Mouse (Mus musculus) limb, embryonic 15.5 days (tissue): Measurements from ENCODE around the gene Creb3l2. TPM values are rescaled to one million over a fixed set of nuclear protein-coding genes. Genes with fewer than 3 reads are reported as not detected.
"Not testable (repeated sequence)": the region's sequence is repeated elsewhere in the genome, so short reads cannot be mapped to it uniquely, and the experiment has no call there.

Experiments
- ATAC-seq: fragments of 200-750 bp; cut with Nextera tagmentation; 2 replicates; pipeline ENCODE4 v1.8.0; 2017; ENCODE audit warnings: low read depth, moderate TSS enrichment; ENCODE audit not compliant: insufficient number of reproducible peaks, low FRiP score, low TSS enrichment
- H3K27ac ChIP-seq: fragments of 300-500 bp; sonication (generic); 2 replicates; pipeline ENCODE4 v1.5.1; 2015; ENCODE audit warnings: moderate library complexity, mild to moderate bottlenecking, inconsistent platforms
- H3K27me3 ChIP-seq: fragments of 300-500 bp; sonication (generic); 2 replicates; pipeline ENCODE4 v1.6.1; 2015; ENCODE audit warnings: inconsistent platforms
- H3K36me3 ChIP-seq: fragments of 300-500 bp; sonication (generic); 2 replicates; pipeline ENCODE4 v1.6.1; 2015; ENCODE audit warnings: inconsistent platforms
- H3K4me1 ChIP-seq: fragments of 300-500 bp; sonication (generic); 2 replicates; pipeline ENCODE4 v1.6.1; 2015; ENCODE audit warnings: inconsistent platforms
- H3K4me2 ChIP-seq: fragments of 300-500 bp; sonication (generic); 2 replicates; pipeline ENCODE4 v1.6.1; 2015; ENCODE audit warnings: mild to moderate bottlenecking, inconsistent platforms
- H3K4me3 ChIP-seq: fragments of 300-500 bp; sonication (generic); 2 replicates; pipeline ENCODE4 v1.5.1; 2015; ENCODE audit warnings: mild to moderate bottlenecking, inconsistent platforms
- H3K9ac ChIP-seq: fragments of 300-500 bp; sonication (generic); 2 replicates; pipeline ENCODE4 v1.6.1; 2015; ENCODE audit warnings: inconsistent platforms
- H3K9me3 ChIP-seq: fragments of 300-500 bp; sonication (generic); 2 replicates; pipeline ENCODE4 v1.6.1; 2016; ENCODE audit warnings: inconsistent platforms
- WGBS: fragments of 180-500 bp; shearing (Covaris S2); methylation state at CpG from one replicate; pipeline ENCODE4 v1.1.7; 2015; 5-methylcytosine and 5-hydroxymethylcytosine counted together
- polyA plus RNA-seq: library from polyadenylated mRNA; unstranded; fragments of >200 nt; fragmentation: Nextera tagmentation; extraction: Ambion mirVana; gene quantifications from 2 replicates; pipeline ENCODE4 v1.2.1, GENCODE M21; 2015

The Creb3l2 gene
- polyA plus RNA-seq, 1 experiment from 2014 or later, result 35.0 TPM

DNA sequence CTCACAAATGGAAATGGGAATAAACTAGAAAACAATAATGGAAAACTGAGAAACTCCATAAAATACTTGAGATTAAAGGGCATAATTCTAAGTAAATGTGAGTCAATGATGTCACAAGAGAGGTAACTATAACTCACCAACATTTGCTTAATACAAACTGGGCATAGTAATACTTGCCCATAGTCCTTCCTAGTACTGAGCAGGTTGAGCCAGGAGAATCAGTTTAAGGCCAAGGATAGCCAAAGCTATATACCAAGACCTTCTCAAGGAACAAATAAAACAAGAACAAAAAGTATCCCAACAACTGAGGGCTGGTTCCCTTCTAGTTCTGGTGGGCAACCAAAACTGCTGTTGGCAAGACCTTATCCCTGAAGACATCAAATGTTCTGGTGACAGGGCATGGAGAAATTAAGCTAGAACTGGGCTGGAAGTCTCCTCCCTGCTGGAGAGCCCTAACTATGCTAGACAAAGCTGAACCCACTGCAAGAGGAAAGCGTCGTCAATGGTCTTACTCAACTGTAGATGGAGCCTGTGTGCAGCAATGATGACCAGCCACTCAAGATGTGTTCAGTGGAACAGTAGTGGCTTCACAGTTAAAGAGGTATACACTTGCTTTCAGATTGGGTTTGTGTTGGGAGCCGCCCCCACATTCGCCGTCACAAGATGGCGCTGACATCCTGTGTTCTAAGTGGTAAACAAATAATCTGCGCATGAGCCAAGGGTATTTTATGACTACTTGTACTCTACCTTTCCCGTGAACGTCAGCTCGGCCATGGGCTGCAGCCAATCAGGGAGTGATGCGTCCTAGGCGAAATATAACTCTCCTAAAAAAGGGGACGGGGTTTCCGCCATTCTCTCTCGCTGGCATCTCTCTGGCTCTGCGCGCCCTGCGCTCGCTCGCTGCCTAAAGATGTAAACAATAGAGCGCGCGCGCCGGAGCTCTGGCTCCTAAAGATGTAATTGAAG, 21.9 kb upstream of the Creb3l2 start:
- ATAC-seq, result peak; percentile 91
- peak overlapping the region; percentile 39 for H3K4me3 ChIP-seq
- H3K9ac ChIP-seq, H3K27ac ChIP-seq, H3K36me3 ChIP-seq, H3K27me3 ChIP-seq, H3K9me3 ChIP-seq: not testable (repeated sequence)
- H3K4me2 ChIP-seq, result peak overlapping the region; percentile 46; the same call in 1 of the 2 replicates
- WGBS, result 1% methylated on average over 7 of the region's 25 CpGs
- 0 out of 2 replicates have a peak, but pooled peaks cover 10% of the 10 kb centered on the region for H3K4me1 ChIP-seq

GRCm38 (mm10) chr6:37460681-37461080, 18.7 kb upstream of the Creb3l2 start:
- no peak for ATAC-seq
- 0 out of 2 replicates have a peak, but pooled peaks cover 10% of the 10 kb centered on the region for H3K4me1 ChIP-seq
- H3K4me3 ChIP-seq, result no peak overlapping the region
- no peaks in the 10 kb centered on the region for H3K9me3 ChIP-seq
- 89% methylated on average over 6 of the region's 6 CpGs for WGBS
- H3K4me2 ChIP-seq, result no peak overlapping the region
- H3K27me3 ChIP-seq, result no peaks in the 10 kb centered on the region
- H3K9ac ChIP-seq, result no peak overlapping the region
- H3K36me3 ChIP-seq, result no peaks in the 10 kb centered on the region
- H3K27ac ChIP-seq, result no peak overlapping the region

DNA sequence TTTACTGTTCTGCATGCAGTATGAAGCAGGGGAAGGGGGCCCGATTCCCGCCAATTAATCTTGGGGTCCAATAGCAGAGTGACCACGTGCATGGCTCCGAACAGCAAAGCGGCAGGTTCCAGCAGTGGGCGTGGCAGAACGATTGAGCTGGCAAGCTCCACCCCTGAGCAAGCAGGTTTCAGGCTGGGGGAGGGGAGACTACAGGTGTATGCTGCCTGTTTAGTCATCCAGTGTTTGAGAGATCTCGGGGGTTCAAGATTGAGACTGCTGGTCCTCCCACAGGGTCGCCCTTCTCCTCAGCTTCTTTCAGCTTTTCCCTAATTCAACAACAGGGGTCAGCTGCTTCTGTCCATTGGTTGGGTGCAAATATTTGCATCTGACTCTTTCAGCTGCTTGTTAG, 17.7 kb upstream of the Creb3l2 start:
- H3K27ac ChIP-seq, H3K4me2 ChIP-seq, H3K9me3 ChIP-seq, H3K9ac ChIP-seq, H3K4me3 ChIP-seq, ATAC-seq, H3K27me3 ChIP-seq, H3K4me1 ChIP-seq, H3K36me3 ChIP-seq: not testable (repeated sequence)
- 56% methylated on average over 9 of the region's 9 CpGs for WGBS

DNA sequence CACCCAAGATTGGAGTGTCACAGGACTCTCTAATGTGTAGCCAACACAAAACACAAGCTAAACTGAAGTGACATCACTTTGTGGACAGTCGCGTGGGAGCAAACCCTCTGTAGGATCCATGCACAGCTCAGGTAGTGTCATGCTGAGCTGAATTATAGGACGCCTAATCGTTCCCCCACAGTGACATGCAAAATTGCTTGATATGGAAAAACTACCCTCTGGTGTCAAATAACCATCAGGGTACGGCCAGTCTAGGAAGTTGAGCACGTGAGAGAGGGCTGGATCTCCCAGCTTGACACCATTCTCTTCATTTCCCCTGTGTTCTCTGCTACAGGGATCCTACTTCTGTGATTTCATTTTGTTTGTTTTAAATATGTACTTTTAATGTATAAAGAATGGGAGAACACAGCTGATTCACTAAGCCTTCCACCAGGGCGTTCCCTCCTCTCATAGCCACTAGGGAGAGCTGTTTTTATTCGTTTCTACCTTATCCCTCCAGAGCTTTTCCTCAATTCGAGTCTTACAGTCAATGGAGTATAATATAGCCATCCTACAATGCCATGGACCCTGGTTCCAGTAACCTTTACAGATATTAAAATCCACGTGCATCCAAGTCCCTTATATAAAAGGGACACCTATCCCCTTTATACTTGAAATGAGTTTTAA, 16.2 kb upstream of the Creb3l2 start:
- Histone ChIP-seq H3K27me3 (no peaks in the 10 kb centered on the region), H3K27ac (no peak overlapping the region), H3K4me2 (no peak overlapping the region), H3K9me3 (no peaks in the 10 kb centered on the region), H3K4me1 (no peaks in the 10 kb centered on the region), H3K36me3 (no peaks in the 10 kb centered on the region), H3K9ac (no peak overlapping the region), H3K4me3 (no peak overlapping the region)
- WGBS, result 35% methylated on average over 10 of the region's 10 CpGs
- no peak for ATAC-seq

DNA sequence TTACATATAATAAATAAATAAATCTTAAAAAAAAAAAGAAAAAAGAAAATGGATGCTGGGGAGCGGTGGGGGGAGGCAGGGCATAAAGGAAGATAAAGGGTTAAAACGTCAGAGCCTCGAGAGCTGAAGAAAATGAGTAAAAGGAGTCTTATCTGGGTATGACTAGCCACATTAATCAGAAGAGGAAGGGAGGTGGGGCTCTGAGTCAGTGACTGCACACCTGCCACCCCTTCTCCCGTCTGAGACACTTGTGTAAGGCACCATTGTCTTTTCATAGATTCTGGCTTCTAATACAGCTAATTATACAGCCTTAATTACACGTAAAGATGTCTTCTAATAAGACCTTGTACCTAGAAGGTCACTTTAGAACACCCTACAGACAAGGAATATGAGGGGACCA, 13.6 kb upstream of the Creb3l2 start:
- Histone ChIP-seq H3K27ac (no peak overlapping the region), H3K9ac (no peak overlapping the region), H3K27me3 (no peaks in the 10 kb centered on the region), H3K4me3 (no peak overlapping the region), H3K4me1 (no peaks in the 10 kb centered on the region), H3K4me2 (no peak overlapping the region), H3K9me3 (no peaks in the 10 kb centered on the region), H3K36me3 (no peaks in the 10 kb centered on the region)
- 61% methylated on average over 5 of the region's 5 CpGs for WGBS
- ATAC-seq, result no peak

GRCm38 (mm10) chr6:37453047-37453446, 11.1 kb upstream of the Creb3l2 start:
- no peaks in the 10 kb centered on the region for H3K9me3 ChIP-seq
- no peak overlapping the region for H3K4me2 ChIP-seq
- H3K27ac ChIP-seq, result no peak overlapping the region
- no peak for ATAC-seq
- H3K4me1 ChIP-seq, result no peaks in the 10 kb centered on the region
- no peaks in the 10 kb centered on the region for H3K36me3 ChIP-seq
- no peaks in the 10 kb centered on the region for H3K27me3 ChIP-seq
- no peak overlapping the region for H3K9ac ChIP-seq
- WGBS, result 79% methylated on average over 4 of the region's 4 CpGs
- no peak overlapping the region for H3K4me3 ChIP-seq

GRCm38 (mm10) chr6:37451664-37452063, 9.7 kb upstream of the Creb3l2 start:
- no peak overlapping the region for H3K4me3 ChIP-seq
- 42% methylated on average over 4 of the region's 4 CpGs for WGBS
- no peak overlapping the region for H3K9ac ChIP-seq
- no peak overlapping the region for H3K4me2 ChIP-seq
- H3K36me3 ChIP-seq, result no peaks in the 10 kb centered on the region
- H3K9me3 ChIP-seq, result no peaks in the 10 kb centered on the region
- H3K4me1 ChIP-seq, result no peaks in the 10 kb centered on the region
- H3K27ac ChIP-seq, result no peak overlapping the region
- no peak for ATAC-seq
- no peaks in the 10 kb centered on the region for H3K27me3 ChIP-seq

DNA sequence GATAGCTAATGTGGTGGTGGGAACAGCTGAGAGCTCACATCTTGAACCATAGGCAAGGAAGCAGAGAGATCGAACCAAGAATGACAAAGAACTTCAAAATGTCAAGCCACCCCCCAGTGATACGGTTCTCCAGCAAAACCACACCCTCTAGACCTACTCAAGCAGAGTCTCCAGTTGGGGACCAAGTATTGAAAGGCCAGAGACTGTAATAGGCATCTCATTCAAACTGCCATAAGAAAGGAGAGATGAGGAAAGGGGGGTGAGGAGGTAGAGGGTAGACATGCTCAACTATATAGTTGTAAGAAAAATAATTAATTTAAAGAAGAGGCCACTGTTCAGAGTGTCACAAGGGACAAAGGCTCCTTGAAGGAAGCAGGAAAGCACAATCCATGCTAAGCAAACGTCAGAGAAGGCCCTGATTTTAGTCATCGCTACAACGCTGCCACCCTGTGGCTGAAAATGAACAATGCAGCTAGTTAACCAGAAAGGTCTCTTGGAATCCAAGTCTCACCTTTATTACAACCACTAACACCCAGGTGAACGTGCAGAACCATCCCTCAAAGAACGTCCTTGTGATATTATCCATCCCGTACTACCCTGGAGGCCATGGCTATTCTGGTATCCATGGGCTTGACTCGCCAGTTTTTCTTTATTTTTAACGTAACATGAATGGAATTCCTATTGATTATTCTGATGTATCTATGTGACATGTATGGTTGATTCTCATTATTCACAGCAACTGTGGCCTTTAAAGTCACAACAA, 5.9 kb upstream of the Creb3l2 start:
- ATAC-seq, result no peak
- Histone ChIP-seq H3K36me3 (no peaks in the 10 kb centered on the region), H3K27me3 (no peaks in the 10 kb centered on the region), H3K4me1 (peaks cover 1% of the 10 kb centered on the region), H3K4me3 (no peak overlapping the region), H3K9me3 (no peaks in the 10 kb centered on the region), H3K27ac (no peak overlapping the region), H3K4me2 (no peak overlapping the region), H3K9ac (no peak overlapping the region)
- 22% methylated on average over 10 of the region's 10 CpGs for WGBS

DNA sequence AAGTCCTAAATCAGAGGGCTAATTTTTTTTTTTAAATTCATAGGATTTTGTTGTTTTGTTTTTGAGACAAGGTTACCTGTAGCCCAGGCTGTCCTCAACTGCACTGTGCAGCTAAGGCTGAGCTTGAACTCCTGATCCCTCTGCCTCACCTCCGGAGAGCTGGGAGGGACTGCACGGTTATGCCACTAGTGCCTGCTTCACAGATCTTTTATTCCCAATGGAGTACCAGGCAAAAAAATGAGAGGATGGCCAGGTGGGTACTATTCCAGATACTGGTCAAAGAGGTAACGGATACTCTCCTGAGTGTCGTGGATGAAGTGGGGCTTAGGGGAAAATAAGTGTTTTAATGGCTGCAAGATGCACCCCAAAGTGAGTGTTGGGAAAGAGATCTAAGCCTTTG, 835 bp upstream of the Creb3l2 start:
- peak overlapping the region; percentile 84 for H3K4me3 ChIP-seq
- H3K27ac ChIP-seq, result peak overlapping the region; percentile 85
- H3K27me3 ChIP-seq, result no peaks in the 10 kb centered on the region
- 0 out of 2 replicates have a peak overlapping the region, but pooled peaks have one; percentile 14 for H3K9ac ChIP-seq
- H3K9me3 ChIP-seq, result no peaks in the 10 kb centered on the region
- H3K4me1 ChIP-seq, result peaks cover 20% of the 10 kb centered on the region
- H3K4me2 ChIP-seq, result peak overlapping the region; percentile 44
- 38% methylated on average over 4 of the region's 4 CpGs for WGBS
- H3K36me3 ChIP-seq, result no peaks in the 10 kb centered on the region
- no peak for ATAC-seq

- peak overlapping the region; percentile 56 for H3K4me2 ChIP-seq
- peak overlapping the region; percentile 95 for H3K27ac ChIP-seq
- peak overlapping the region; percentile 84 for H3K4me3 ChIP-seq
- H3K27me3 ChIP-seq, result no peaks in the 10 kb centered on the region
- H3K36me3 ChIP-seq, result 0 out of 2 replicates have a peak, but pooled peaks cover 6% of the 10 kb centered on the region
- peaks cover 26% of the 10 kb centered on the region for H3K4me1 ChIP-seq
- H3K9ac ChIP-seq, result peak overlapping the region; percentile 86
- no peaks in the 10 kb centered on the region for H3K9me3 ChIP-seq
- 0 out of 2 replicates have a peak, but pooled peaks have one; percentile 40 for ATAC-seq
- WGBS, result under 1% methylated on average over 40 of the region's 40 CpGs
Observed at GRCm38 (mm10) chr6:37441251-37442011, 515 bp downstream of the Creb3l2 start.
